Mouse (Mus musculus): ENCODE measurements around the gene Olfr958. TPM values are rescaled to one million over a fixed set of nuclear protein-coding genes. Genes with fewer than 3 reads are reported as not detected.

The Olfr958 gene
- polyA plus RNA-seq (2017; shearing (Covaris generic)): 0.40 TPM

GRCm38 (mm10) chr9:39553946-39554345 is at the start of gene Olfr958:
Olfr958 (minus strand) TSS chr9:39554054.

GRCm38 (mm10) chr9:39575469-39575868 is 21.6 kb upstream of the Olfr958 start, which contains the start of gene Olfr959:
Olfr959 (minus strand) TSS chr9:39575569.

GRCm38 (mm10) chr9:39515531-39515930 is 38.3 kb downstream of the Olfr958 start, which contains the start of gene Olfr957:
Olfr957 (minus strand) TSS chr9:39515809.

Other genes with a start within 250 kb of the Olfr958 start
- not detected for gene Olfr948, start 228.0 kb downstream of the Olfr958 start, polyA plus RNA-seq (2017; shearing (Covaris generic))
- gene Olfr951, start 166.6 kb downstream of the Olfr958 start, polyA plus RNA-seq (2017; shearing (Covaris generic)): not detected
- gene Olfr952, start 126.9 kb downstream of the Olfr958 start, polyA plus RNA-seq (2017; shearing (Covaris generic)): not detected
- not detected for gene Olfr954, start 97.4 kb downstream of the Olfr958 start, polyA plus RNA-seq (2017; shearing (Covaris generic))
- gene Olfr955, start 82.1 kb downstream of the Olfr958 start, polyA plus RNA-seq (2017; shearing (Covaris generic)): not detected
- not detected for gene Olfr44, start 60.1 kb downstream of the Olfr958 start, polyA plus RNA-seq (2017; shearing (Covaris generic))
- gene Olfr957, start 38.2 kb downstream of the Olfr958 start, polyA plus RNA-seq (2017; shearing (Covaris generic)): not detected
- not detected for gene Olfr959, start 21.5 kb upstream of the Olfr958 start, polyA plus RNA-seq (2017; shearing (Covaris generic))
- not detected for gene AW551984, start 50.3 kb upstream of the Olfr958 start, polyA plus RNA-seq (2017; shearing (Covaris generic))
- gene Olfr148, start 56.6 kb upstream of the Olfr958 start, polyA plus RNA-seq (2017; shearing (Covaris generic)): not detected
- not detected for gene Olfr960, start 67.3 kb upstream of the Olfr958 start, polyA plus RNA-seq (2017; shearing (Covaris generic))
- gene Olfr961, start 91.0 kb upstream of the Olfr958 start, polyA plus RNA-seq (2017; shearing (Covaris generic)): not detected
- not detected for gene Olfr963, start 113.2 kb upstream of the Olfr958 start, polyA plus RNA-seq (2017; shearing (Covaris generic))
- gene Olfr149, start 153.1 kb upstream of the Olfr958 start, polyA plus RNA-seq (2017; shearing (Covaris generic)): not detected
- gene Olfr965, start 157.3 kb upstream of the Olfr958 start, polyA plus RNA-seq (2017; shearing (Covaris generic)): not detected
- gene Olfr150, start 176.9 kb upstream of the Olfr958 start, polyA plus RNA-seq (2017; shearing (Covaris generic)): not detected
- gene Olfr967, start 192.2 kb upstream of the Olfr958 start, polyA plus RNA-seq (2017; shearing (Covaris generic)): not detected
- not detected for gene Olfr968, start 229.2 kb upstream of the Olfr958 start, polyA plus RNA-seq (2017; shearing (Covaris generic))
- gene Olfr969, start 236.9 kb upstream of the Olfr958 start, polyA plus RNA-seq (2017; shearing (Covaris generic)): not detected